Mouse (Mus musculus): ENCODE data around the gene Dcxr. TPM values are rescaled to one million over a fixed set of nuclear protein-coding genes. Genes with fewer than 3 reads are reported as not detected.
"Not testable (repeated sequence)": the region's sequence is repeated elsewhere in the genome, so short reads cannot be mapped to it uniquely, and the experiment has no call there.

Dcxr gene
- total RNA-seq, 2 experiments from 2014 or later: 12.4 to 12.9 TPM

DNA sequence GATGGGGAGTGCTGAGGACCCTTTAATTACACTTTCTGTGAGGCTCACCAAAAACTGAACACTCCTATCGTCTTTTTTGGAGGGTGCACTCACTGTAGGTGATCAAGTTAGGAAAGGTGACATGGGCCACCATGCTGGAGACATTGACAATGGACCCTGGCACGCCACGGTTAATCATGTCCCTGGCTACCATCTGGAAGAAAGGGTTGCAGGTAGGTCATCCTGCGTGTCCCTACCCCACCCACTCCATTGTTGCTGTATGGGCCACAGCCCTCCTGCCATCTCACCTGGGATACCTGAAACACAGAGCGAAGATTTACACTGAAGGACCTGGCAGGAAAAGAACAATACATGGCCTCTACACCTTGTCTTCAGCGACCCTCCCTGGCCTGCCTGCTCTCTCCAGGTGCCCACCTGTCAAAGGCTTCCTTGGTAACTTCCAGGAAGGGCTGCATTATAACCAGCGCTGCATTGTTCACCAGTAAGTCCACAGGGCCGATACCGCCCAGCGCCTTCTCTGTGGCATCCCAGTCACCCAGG lies 3.3 kb upstream of the Dcxr start:
- no peak for DNase-seq (ENCODE audit: extremely low spot score in 1 of 2, low spot score in 1 of 2)

DNA sequence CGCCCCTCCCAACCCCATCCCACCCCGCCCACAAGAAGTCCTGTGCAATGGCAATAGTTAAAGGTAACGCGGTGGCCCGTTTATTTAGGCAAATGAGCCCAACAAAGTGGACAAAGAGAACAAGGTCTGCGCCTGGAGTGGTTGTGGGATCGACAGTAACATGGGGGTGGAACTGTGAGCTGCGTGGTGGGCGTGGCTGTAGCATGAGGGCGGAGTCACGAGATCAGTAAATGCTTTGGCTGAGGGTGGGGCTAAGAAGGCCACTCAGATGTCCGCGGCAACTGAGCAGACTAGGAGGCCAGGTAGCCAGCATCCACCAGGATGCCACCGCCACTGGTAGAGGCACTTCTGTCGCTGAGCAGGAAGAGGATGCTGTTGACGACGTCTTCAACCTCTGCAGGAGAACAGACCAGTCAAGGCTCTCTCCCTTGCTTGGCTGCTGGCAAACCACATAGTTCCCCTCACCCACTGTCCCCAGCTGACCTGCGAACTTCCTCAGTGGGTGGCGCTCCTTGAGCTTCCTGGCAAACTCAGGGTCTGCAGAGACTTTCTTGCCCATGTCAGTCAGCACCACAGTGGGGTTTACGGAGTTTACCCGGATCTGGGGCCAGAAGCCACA lies 2.5 kb upstream of the Dcxr start:
- DNase-seq (ENCODE audit: extremely low spot score in 1 of 2, low spot score in 1 of 2): not testable (repeated sequence)

GRCm38 (mm10) chr11:120728530-120729240 lies 1.6 kb upstream of the Dcxr start:
- no peak for DNase-seq (ENCODE audit: extremely low spot score in 1 of 2, low spot score in 1 of 2)

GRCm38 (mm10) chr11:120727564-120727963 lies 483 bp upstream of the Dcxr start:
- DNase-seq (ENCODE audit: extremely low spot score in 1 of 2, low spot score in 1 of 2): no peak

GRCm38 (mm10) chr11:120726243-120727168 lies 575 bp downstream of the Dcxr start:
- no peak for DNase-seq (ENCODE audit: extremely low spot score in 1 of 2, low spot score in 1 of 2)

GRCm38 (mm10) chr11:120723509-120723908 lies 3.6 kb downstream of the Dcxr start:
- DNase-seq (ENCODE audit: extremely low spot score in 1 of 2, low spot score in 1 of 2): no peak

DNA sequence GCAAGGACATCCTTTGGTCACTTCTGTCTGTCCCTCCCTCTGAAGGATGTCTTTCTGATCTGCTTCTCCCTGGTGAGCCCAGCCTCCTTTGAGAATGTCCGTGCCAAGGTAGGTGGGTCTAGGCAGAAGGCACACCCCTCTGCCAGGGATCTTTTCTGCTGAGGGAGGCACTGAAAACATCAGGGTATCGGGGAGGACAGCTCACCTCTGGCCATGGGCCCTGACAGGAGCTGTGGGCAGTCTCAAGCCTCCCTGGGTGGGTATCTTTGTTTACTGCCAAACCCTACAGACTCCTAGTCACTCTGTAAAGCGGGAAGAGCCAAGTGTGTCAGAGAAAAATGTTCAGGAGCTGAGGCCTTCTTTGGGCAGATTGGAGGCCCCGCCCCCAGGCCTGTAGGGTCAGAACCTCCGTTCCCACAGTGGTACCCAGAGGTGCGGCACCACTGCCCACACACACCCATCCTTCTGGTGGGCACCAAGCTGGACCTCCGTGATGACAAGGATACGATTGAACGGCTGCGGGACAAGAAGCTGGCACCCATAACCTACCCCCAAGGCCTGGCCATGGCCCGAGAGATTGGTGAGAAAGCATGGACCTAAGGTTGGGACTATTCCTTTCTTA lies 4.2 kb downstream of the Dcxr start:
- no peak for DNase-seq (ENCODE audit: extremely low spot score in 1 of 2, low spot score in 1 of 2)

GRCm38 (mm10) chr11:120722067-120722630 lies 4.9 kb downstream of the Dcxr start:
- no peak for DNase-seq (ENCODE audit: extremely low spot score in 1 of 2, low spot score in 1 of 2)

DNA sequence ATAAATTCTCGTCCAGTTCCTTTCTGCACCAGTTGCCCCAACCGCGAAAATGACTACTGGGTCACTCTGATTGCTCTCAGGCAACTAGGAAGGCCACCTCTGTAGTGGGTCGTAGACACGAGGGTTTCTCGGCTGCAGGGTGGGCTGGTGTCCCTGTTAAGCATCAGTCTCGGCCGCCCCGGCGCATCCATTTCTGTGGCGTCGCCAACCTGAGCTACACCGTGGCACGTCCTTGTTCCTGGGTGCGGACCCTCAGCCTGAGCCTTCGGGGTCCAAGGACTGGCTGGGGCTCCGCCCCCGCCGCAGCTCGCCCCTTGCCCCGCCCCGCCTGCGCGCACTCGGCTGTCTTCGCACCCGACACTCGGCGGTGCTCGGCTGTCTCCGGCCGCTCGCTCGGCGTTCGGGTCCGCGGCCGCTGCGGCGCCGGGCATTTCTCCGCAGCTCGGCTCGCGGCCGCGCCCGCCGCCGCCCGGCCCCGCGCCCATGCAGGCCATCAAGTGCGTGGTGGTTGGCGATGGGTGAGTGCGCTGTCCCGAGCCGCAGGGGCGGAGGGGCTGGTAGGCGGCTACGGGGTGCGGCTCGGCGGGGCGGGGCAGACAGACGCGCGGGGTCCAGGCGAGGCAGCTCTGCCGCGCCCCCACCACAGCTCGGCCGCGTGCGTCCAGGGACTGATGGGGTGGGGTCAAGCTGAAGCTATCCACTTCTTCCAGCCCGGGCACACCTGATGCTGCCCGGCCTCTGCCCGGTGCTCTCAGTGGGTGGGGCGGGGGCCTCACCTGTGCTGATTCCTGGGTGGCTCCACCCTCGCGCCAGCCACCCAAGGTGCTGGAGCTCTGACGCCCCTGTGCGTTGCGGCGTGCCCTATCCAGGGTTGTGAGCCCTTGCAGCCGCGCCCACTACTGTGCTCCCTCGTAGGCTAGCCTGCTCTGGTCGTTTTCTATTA lies 5.7 kb downstream of the Dcxr start, which contains the start of gene Rac3:
TSS of gene Rac3 (plus strand) at position 347 of the 943 bp plus-strand sequence.
- peak; percentile 49 to 69 for DNase-seq (ENCODE audit: extremely low spot score in 1 of 2, low spot score in 1 of 2)

DNA sequence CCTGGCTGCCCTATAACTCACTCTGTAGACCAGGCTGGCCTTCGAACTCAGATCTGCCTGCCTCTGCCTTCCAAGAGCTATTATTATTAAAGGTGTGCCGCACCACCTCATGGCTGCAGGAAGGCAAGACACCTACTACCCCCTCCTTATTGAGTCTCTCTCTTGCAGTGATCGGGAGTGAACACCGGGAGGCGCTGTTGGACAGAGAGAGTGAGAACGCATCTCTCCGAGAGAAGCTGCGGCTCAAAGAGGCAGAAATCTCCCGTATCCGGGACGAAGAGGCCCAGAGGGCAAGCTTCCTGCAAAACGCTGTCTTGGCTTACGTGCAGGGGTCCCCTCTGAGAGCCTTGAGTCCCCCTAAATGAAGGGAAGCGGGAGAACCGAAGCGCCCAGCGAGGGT lies 6.6 kb downstream of the Dcxr start:
- peak; percentile 84 to 98 for DNase-seq (ENCODE audit: extremely low spot score in 1 of 2, low spot score in 1 of 2)

DNA sequence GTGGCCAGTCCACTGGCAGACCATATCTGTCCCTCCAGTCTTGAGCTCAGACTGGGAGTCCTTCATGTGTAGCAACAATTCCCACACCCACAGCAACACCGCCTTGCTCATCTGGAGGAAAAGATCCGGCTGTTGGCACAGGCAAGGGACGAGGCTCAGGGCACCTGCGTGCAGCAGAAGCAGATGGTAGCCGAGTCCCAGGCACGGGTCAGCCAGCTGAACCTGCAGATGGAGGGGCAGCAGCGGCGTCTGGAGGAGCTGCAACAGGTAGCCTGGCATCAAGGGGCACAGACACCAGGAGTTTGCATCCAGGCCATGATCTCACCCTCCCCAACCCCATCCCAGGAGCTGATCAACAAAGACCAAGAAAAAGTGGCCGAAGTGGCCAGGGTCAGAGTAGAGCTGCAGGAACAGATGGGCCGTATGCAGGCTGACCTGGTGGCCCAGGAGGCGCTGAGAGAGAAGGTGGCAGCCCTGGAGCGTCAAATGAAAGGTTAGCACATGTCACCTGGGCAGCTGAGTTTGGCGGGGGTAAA lies 7.2 kb downstream of the Dcxr start:
- no peak for DNase-seq (ENCODE audit: extremely low spot score in 1 of 2, low spot score in 1 of 2)

GRCm38 (mm10) chr11:120719242-120719641 lies 7.8 kb downstream of the Dcxr start:
- DNase-seq (ENCODE audit: extremely low spot score in 1 of 2, low spot score in 1 of 2): no peak

GRCm38 (mm10) chr11:120715131-120715530 lies 11.9 kb downstream of the Dcxr start:
- no peak for DNase-seq (ENCODE audit: extremely low spot score in 1 of 2, low spot score in 1 of 2)

- DNase-seq (ENCODE audit: extremely low spot score in 1 of 2, low spot score in 1 of 2): no peak
These were observed 12.5 kb downstream of the Dcxr start for GRCm38 (mm10) chr11:120714546-120714945.

GRCm38 (mm10) chr11:120713580-120714518 lies 13.2 kb downstream of the Dcxr start, which contains the start of the genes Cenpx and Lrrc45:
Gene Cenpx, minus strand, starts transcription at chr11:120713738.
Gene Lrrc45, plus strand, starts transcription at chr11:120713925.
- peak; percentile 79 to 85 for DNase-seq (ENCODE audit: extremely low spot score in 1 of 2, low spot score in 1 of 2)

GRCm38 (mm10) chr11:120712771-120713568 lies 14.1 kb downstream of the Dcxr start:
- DNase-seq (ENCODE audit: extremely low spot score in 1 of 2, low spot score in 1 of 2): peak; percentile 37 to 59

All from layer of hippocampus, postnatal 25 days (tissue).